Mouse (Mus musculus) forebrain, embryonic 15.5 days (tissue): ENCODE data around the gene Ccar1. TPM values are rescaled to one million over a fixed set of nuclear protein-coding genes. Genes with fewer than 3 reads are reported as not detected.
"Not testable (repeated sequence)": the region's sequence is repeated elsewhere in the genome, so short reads cannot be mapped to it uniquely, and the experiment has no call there.

ENCODE experiments used
- ATAC-seq: fragments of 200-750 bp; cut with Nextera tagmentation; replicated peaks from 2 replicates; pipeline ENCODE4 v1.8.0; 2017; ENCODE audit warnings: mild to moderate bottlenecking, moderate TSS enrichment, moderate library complexity
- H3K27ac ChIP-seq: fragments of 300-500 bp; sonication (generic); replicated peaks from 2 replicates; pipeline ENCODE4 v1.5.1; 2015; ENCODE audit warnings: mild to moderate bottlenecking, inconsistent platforms
- H3K27me3 ChIP-seq: fragments of 300-500 bp; sonication (generic); 2 replicates; pipeline ENCODE4 v1.6.1; 2015; ENCODE audit warnings: inconsistent platforms
- H3K36me3 ChIP-seq: fragments of 300-500 bp; sonication (generic); 2 replicates; pipeline ENCODE4 v1.6.1; 2015; ENCODE audit warnings: mild to moderate bottlenecking, inconsistent platforms
- H3K4me1 ChIP-seq: fragments of 300-500 bp; sonication (generic); 2 replicates; pipeline ENCODE4 v1.6.1; 2015; ENCODE audit warnings: inconsistent platforms
- H3K4me2 ChIP-seq: fragments of 300-500 bp; sonication (generic); replicated peaks from 2 replicates; pipeline ENCODE4 v1.6.1; 2015; ENCODE audit warnings: mild to moderate bottlenecking, inconsistent platforms
- H3K4me3 ChIP-seq: fragments of 300-500 bp; sonication (generic); 2 replicates; pipeline ENCODE4 v1.5.1; 2015; ENCODE audit warnings: mild to moderate bottlenecking, inconsistent platforms
- H3K9ac ChIP-seq: fragments of 300-500 bp; sonication (generic); replicated peaks from 2 replicates; pipeline ENCODE4 v1.6.1; 2015; ENCODE audit warnings: mild to moderate bottlenecking, inconsistent platforms
- H3K9me3 ChIP-seq: fragments of 300-500 bp; sonication (generic); 2 replicates; pipeline ENCODE4 v1.6.1; 2016; ENCODE audit warnings: inconsistent platforms
- WGBS: fragments of 180-500 bp; shearing (Covaris S2); methylation state at CpG from one replicate; pipeline ENCODE4 v1.1.7; 2015; ENCODE audit warnings: mixed read lengths; 5-methylcytosine and 5-hydroxymethylcytosine counted together
- polyA plus RNA-seq: library from polyadenylated mRNA; unstranded; fragments of >200 nt; fragmentation: Nextera tagmentation; extraction: Ambion mirVana; gene quantifications from 2 replicates; pipeline ENCODE4 v1.2.1, GENCODE M21; 2015

Ccar1 gene
- polyA plus RNA-seq, 1 experiment from 2014 or later, result 135 TPM

DNA sequence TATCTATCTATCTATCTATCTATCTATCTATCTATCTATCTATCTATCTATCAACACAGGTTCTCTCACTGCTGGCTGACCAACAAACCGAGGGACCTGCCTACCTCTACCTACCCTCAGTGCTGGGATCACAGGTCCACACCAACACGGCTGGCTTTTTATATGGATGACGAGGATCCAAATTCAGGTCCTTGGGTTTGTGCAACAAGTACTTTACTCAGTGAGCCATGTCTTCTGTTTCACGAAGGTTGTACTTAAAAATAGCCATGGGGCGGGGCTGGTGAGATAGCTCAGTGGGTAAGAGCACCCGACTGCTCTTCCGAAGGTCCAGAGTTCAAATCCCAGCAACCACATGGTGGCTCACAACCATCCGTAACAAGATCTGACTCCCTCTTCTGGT, 71.5 kb downstream of the Ccar1 start:
- not testable (repeated sequence) for H3K27ac ChIP-seq, H3K4me1 ChIP-seq, H3K4me3 ChIP-seq, H3K4me2 ChIP-seq, H3K9me3 ChIP-seq, H3K27me3 ChIP-seq, H3K9ac ChIP-seq, ATAC-seq, H3K36me3 ChIP-seq
- WGBS, result 95% methylated on average over 8 of the region's 8 CpGs

DNA sequence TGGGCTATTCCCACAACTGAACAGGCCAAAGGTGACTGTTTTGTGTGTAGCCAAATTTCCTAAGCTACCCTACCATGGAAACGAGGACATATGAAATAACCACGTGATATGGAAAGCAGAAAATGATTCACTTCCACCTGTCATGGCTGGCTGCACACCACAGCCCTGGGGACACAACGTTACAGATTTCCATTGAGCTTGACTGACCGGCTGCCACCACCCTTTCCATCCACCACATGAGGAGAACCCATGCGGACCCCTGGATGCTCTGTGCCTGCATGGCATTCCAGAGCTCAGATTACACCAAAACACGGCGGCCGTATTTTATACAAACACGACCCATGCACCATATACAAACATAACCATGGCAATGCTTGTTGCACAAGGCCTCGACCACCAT, 78.6 kb downstream of the Ccar1 start:
- WGBS, result 86% methylated on average over 10 of the region's 10 CpGs

DNA sequence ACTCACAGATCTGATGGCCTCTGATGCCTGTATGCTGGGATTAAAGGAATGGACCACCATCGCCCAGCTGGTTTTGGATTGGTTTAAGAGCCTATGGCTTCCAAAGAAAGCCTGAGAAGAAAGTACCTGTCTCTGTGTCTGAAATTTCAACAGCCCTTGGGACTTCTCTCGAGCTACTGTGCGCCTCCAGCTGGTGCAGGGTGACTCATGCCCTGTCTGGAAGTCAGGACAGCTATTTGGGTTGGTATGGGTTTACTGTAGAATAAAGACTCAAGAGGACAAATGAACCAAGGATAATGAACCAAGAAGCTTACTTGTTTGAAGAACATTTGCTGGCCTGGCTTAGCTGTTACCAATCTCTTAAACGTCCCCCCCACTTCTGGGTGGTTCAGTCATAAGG, 88.5 kb downstream of the Ccar1 start:
- Histone ChIP-seq H3K9me3 (no peaks in the 10 kb centered on the region), H3K4me1 (no peaks in the 10 kb centered on the region), H3K27ac (no peak overlapping the region), H3K4me3 (no peak overlapping the region), H3K36me3 (no peaks in the 10 kb centered on the region), H3K4me2 (no peak overlapping the region), H3K27me3 (no peaks in the 10 kb centered on the region), H3K9ac (no peak overlapping the region)
- no peak for ATAC-seq
- WGBS, result 84% methylated on average over 4 of the region's 4 CpGs

More for the DNA sequence above, 78.6 kb downstream of the Ccar1 start:
- no peak for ATAC-seq
- H3K27me3 ChIP-seq, result no peaks in the 10 kb centered on the region
- H3K9ac ChIP-seq, result no peak overlapping the region
- H3K27ac ChIP-seq, result no peak overlapping the region
- H3K4me1 ChIP-seq, result no peaks in the 10 kb centered on the region
- no peak overlapping the region for H3K4me2 ChIP-seq
- no peaks in the 10 kb centered on the region for H3K36me3 ChIP-seq
- no peaks in the 10 kb centered on the region for H3K9me3 ChIP-seq
- no peak overlapping the region for H3K4me3 ChIP-seq

DNA sequence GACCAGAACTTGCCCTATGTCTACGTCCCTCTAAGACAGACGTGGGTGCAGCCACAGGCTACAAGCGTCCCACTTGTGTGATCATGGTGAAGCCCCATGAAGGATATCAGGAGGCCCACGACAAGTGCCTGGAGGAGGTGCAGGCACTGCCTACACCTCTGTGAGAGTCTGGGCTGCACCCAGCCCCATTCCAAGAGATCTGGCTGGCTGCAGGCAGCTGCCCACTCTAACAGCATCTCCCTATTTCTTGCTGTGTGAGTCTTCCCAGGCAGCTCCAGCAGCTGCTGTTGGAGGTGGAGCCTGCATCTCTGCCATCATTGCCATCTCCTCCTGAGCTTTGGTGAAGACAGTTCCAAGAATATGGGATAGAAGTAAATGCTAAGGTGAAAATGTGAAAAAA, 89.7 kb downstream of the Ccar1 start:
- no peak overlapping the region for H3K4me2 ChIP-seq
- H3K9ac ChIP-seq, result no peak overlapping the region
- no peak overlapping the region for H3K4me3 ChIP-seq
- no peaks in the 10 kb centered on the region for H3K27me3 ChIP-seq
- ATAC-seq, result no peak
- no peak overlapping the region for H3K27ac ChIP-seq
- H3K4me1 ChIP-seq, result no peaks in the 10 kb centered on the region
- H3K9me3 ChIP-seq, result no peaks in the 10 kb centered on the region
- WGBS, result 90% methylated on average over 4 of the region's 4 CpGs
- no peaks in the 10 kb centered on the region for H3K36me3 ChIP-seq

Other genes with a start within 250 kb of the Ccar1 start
- gene Kif1bp, start 213.8 kb downstream of the Ccar1 start, polyA plus RNA-seq, result 69.3 and 76.0 TPM in 2 replicates
- 19.0 and 21.6 TPM in 2 replicates for gene Ddx21, start 190.0 kb downstream of the Ccar1 start, polyA plus RNA-seq
- 107 and 108 TPM in 2 replicates for gene Ddx50, start 141.1 kb downstream of the Ccar1 start, polyA plus RNA-seq
- 2.3 and 2.5 TPM in 2 replicates for gene Stox1, start 66.2 kb downstream of the Ccar1 start, polyA plus RNA-seq
- gene Tet1, start 116.7 kb upstream of the Ccar1 start, polyA plus RNA-seq, result 35.0 and 40.0 TPM in 2 replicates
- 18.7 and 19.1 TPM in 2 replicates for gene Slc25a16, start 128.3 kb upstream of the Ccar1 start, polyA plus RNA-seq
- 8.4 and 9.0 TPM in 2 replicates for gene Dna2, start 154.7 kb upstream of the Ccar1 start, polyA plus RNA-seq
- gene Rufy2, start 187.9 kb upstream of the Ccar1 start, polyA plus RNA-seq, result 58.3 and 63.6 TPM in 2 replicates
- 191 and 209 TPM in 2 replicates for gene Hnrnph3, start 231.9 kb upstream of the Ccar1 start, polyA plus RNA-seq
- gene Pbld2, start 232.0 kb upstream of the Ccar1 start, polyA plus RNA-seq, result 1.1 and 1.8 TPM in 2 replicates